Mouse (Mus musculus) liver, adult (tissue): Measurements from ENCODE around the gene Slfn8.

Experiments used
- GATA4 ChIP-seq: IDR thresholded peaks from 2 replicates; pipeline ENCODE4 v1.6.1; 2014; ENCODE audit warnings: mild to moderate bottlenecking, low read length; ENCODE audit not compliant: insufficient replicate concordance

Gene Slfn8

DNA sequence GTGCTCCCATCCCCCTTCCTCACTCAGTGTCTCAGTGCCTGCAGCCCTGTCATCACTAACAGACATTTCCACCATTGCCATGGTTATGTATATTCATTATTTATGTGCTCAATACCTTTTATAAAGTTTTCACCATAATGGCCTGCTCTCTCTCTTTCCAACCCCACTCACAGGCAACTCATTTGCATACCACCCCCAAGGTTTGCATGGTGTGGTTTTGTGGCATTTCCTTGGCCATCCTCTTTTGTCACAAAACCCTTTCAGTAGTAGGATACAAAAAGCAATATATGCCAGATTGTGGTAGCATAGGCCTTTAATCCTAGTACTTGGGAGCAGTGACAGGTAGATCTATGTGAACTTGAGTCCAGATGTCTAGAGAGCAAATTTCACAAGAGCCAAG lies 4.5 kb downstream of the Slfn8 start:
- TF ChIP-seq GATA4: no peak

DNA sequence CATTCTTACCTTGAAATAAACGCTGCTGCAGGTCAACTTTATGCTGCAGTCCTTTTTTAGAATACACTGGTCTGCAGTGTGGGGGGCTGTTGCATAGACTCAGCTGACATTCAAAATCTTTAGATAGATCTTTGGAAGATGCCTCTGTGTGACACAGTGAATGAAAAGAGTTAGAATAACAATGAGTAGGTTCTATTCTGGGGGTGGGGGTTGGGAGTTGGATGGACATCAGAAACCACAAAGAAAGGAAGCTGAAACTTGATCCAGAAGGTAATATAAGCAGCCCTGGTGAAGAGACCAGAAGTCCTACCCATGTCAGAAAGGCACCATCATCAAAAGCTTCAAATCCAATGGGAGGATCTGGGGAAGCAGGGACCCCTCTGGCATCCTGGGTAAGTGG lies 7.3 kb downstream of the Slfn8 start:
- no peak for TF ChIP-seq GATA4

DNA sequence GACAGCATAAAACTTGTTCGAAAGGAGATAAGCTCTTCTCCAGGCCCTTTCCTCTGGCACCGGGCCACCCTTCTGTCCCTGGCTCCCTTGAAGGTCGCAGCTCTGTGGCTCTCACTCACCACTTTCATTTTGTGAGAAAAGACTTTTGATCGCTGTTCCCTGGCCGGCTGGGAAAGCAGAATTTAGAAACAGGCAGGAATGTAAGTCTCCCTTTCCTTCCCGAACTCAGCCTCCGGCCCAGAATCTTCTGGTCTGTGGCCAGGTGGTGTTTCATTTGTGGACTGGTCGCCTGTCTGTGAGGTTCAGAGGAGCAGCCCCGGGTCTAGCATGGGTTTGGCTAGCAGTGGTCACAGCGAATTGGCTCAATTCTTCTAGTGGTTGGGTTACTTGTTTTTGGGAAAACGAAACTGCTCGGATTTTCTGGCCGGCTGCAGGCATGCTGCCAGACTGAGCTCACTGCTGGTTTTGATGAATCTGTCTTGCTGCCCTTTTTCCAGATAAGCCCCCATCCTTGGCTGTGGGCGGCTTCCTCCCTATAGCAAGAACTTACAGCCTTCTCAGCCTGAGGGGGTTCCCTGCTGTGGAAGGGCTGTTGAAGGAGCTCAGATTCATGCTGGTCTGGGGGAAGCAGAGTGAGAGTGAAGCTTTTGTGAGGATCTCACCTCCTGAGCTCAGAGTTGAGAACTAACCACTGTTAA lies 29.0 kb downstream of the Slfn8 start, which contains the start of gene Slfn9:
Gene Slfn9 (minus strand): TSS at position 362 of the 698 bp plus-strand sequence.
- TF ChIP-seq GATA4: no peak

DNA sequence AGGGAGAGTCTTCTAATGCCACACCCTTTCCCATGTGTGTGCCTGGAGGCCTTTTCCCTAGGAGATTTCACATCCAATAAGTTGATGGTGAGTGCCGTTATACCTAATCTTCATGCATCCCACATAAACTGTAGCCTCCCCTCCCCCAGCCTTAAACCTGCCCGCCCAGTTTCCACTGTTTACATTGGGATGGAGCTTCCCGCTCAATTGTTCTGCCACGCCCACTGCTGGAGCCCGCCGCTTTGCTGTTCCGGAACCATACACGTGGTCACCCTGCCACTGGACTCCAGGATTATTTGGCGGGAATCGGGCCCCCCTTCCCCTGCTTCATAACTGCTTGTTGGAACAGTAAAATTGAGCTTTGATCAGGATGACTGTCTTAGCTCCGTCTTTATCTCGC lies 31.3 kb downstream of the Slfn8 start:
- no peak for TF ChIP-seq GATA4

DNA sequence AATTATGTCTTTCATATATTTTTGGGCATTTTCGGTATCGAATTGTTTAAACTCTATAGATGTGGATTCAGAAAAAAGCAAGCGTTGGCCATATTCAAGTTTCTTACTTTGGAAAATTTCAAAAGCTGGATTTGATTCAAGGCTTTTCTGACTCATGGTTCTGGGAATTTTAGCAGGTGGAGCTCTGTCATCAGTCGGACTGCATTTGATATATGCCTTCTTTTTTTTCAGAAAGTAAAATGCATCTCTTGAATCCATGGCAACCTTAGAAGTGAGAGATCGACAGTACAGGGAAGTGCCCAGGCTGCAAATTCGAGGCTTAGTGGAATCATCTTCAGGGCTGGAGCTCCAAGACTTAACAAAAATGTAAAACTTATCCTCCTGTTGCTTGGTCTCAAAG lies 33.0 kb downstream of the Slfn8 start:
- TF ChIP-seq GATA4: no peak

DNA sequence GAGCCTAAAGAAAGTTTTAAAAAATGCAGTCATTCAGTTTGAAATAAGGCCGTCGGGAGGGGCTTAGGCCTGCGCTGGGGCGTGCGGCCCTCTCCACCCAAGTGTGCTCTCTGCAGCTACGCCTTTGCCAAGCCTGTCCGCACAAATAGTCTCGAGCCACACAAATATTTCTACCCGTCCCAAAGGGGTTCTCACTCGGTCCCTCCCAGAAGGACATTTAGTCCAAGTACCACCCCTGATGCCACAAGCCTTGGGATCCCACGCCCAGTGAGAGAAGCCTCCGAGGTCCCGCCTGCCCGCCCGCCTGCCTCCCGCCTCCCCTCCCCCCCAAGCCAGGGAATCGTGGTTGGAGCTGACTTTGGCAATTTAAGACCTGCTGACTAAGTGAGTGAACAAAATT lies 37.4 kb downstream of the Slfn8 start:
- TF ChIP-seq GATA4: no peak

DNA sequence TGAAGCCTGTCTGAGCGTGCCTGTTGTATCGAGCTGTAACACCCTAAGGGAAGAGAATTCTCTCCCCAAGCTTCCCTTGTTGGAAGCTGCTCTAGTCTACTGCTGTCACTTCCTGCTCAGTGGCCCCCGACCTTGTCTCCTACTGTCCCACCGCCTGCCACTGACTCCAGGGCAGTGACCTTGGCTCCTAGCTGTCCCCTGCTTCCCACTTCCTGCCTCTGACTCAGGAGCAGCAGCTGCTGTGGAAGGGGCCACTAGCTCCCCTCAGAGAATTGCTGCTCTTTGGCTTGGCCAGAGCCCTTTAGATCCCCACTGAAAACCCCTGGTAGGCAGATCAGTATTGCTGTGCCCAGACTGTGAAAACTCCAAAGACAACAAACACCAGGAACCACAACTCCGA lies 46.7 kb downstream of the Slfn8 start:
- TF ChIP-seq GATA4: 0 out of 2 replicates have a peak, but pooled peaks have one; percentile 10

DNA sequence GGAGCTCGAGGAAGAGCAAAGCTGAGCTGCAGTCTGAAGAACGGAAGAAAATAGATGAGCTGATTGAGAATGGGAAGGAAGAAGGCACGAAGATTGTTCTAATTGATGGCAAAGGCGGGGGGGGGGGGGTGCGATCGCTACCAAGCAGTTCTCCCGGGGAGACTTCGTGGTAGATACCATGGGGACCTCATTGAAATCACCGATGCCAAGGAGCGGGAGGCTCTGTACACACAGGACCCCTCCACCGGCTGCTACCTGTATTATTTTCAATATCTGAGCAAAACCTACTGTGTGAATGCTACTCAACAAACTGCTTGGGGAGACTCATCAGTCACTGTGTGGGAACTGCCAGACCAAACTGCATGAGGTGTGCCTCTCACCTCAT lies 49.0 kb downstream of the Slfn8 start:
- TF ChIP-seq GATA4: no peak

DNA sequence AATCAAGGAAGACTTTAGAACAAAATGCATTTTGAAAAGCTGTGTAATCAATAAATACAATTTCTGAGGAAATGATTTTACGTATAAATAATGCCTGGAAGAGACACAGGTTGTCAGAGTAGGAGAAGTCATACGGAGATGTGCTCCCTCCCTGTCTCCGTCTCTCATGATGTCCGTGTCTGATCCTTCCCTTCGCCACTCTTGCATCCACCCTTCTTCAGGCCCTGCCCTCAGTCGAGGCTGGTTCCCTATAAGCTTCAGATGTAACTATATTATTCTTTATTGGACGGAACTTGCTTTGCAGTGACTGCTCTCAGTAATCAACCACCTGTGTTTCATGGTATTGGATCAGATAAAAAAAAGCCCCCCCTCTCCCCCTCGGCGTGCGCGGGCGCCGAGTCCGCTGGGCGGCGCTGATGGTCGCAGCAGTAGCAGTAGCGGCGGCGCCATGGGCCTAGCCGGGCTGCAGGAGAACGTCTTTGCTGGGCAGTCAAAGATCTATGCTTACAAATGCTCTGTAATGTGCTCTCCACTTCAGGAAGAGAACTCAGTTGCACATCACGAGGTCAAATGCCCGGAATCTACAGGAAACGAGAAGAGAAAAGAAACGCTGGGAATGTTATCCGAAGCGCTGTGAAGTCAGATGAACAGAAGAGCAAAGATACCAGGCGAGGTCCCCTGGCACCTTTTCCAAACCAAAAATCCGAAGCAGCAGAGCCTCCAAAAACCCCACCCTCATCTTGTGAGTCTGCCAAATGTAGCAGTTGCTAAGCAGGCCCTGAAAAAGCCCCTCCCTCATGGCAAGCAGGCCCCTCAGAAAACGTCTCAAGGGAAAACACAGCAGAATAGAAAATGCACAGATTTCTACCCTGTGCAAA lies 49.7 kb downstream of the Slfn8 start:
- TF ChIP-seq GATA4: peak; percentile 39; the same call in 1 of the 2 replicates

DNA sequence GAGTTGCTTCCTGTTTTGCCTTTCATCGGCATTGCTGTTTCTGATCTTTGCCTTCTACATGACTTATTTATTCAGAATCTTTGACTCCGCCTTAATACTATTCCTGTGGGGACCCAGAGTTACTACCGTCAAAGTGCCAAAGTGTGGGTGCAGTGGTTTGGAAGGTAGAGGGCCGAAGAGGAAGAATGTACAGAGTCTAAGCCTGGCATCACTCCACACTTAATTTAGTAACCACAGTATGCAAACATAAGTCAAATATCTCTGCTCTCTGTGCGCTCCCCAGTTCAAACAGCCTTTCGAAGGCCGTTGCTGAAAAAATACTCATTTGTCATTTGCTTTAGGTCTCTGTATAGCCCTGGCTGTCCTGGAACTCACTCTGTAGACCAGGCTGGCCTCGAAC lies 58.4 kb downstream of the Slfn8 start:
- no peak for TF ChIP-seq GATA4

DNA sequence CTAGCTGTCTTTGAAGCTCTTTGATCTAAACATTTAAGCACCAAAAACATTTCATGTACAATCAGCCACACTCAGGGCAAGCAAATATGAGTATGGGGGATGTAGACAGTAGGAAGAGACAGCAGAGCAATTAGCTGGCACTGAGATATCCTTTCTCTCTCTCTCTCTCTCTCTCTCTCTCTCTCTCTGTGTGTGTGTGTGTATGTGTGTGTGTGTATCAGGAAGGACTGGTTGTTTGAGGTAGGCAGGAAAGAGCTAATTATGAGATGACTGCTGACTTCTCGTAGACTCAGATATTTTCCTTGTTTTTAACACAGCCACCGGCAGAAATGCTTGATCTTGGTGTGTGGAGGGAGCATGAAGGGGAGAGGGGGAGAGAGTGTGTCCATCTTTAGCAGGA lies 58.9 kb downstream of the Slfn8 start:
- TF ChIP-seq GATA4: no peak

DNA sequence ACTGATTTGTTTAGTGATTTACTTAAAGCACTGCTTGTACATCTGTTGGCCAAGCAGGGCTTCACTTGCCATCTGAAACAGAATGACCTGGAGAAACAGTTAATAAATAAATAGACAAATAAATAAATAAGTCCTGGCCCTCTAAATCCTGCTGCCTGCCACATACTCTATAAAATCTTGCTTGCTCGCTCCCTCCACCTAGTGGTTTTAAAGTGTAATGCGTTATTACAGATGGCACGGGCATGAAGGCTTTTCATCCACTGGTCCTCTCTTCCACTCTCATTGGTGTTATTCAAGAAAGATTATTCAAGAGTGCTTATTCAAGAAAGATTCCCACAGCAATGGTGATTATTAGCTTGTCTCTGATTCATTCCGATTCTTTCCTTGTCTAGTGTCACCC lies 61.0 kb downstream of the Slfn8 start:
- TF ChIP-seq GATA4: no peak

DNA sequence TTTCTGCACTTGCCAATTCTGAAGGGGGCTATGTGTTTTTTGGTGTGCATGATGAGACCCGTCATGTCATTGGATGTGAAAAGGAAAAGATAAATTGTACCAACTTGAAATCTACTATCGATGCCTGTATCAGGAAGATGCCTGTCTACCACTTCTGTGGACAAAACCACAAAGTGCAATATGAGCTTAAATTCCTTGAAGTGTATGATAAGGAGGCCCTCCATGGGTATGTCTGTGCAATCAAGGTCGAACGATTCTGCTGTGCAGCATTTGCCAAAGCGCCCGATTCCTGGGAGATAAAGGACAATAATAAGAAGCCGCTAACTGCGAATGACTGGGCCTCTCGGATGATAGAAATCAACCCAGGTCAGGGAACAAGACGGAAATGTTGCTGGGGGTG lies 63.7 kb downstream of the Slfn8 start:
- no peak for TF ChIP-seq GATA4

DNA sequence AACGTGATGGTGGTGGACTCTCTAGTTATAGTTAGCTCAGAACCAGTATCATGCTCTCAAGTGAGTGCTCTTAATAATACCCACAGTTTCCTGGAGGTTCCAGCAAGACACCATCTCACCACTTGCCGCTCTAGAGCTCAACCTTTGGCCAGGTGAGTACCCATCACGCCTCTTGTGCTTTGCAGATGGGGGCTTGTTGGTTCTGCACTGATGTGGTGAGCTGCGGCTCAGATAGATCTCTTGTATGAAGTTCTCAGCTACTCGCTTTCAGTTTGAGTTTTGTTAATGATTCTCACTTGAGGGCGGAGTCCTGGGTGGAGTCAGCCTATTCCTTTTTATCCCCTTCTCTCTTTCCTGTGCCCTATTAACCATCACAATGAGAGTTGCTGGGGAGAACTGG lies 66.0 kb downstream of the Slfn8 start:
- no peak for TF ChIP-seq GATA4

DNA sequence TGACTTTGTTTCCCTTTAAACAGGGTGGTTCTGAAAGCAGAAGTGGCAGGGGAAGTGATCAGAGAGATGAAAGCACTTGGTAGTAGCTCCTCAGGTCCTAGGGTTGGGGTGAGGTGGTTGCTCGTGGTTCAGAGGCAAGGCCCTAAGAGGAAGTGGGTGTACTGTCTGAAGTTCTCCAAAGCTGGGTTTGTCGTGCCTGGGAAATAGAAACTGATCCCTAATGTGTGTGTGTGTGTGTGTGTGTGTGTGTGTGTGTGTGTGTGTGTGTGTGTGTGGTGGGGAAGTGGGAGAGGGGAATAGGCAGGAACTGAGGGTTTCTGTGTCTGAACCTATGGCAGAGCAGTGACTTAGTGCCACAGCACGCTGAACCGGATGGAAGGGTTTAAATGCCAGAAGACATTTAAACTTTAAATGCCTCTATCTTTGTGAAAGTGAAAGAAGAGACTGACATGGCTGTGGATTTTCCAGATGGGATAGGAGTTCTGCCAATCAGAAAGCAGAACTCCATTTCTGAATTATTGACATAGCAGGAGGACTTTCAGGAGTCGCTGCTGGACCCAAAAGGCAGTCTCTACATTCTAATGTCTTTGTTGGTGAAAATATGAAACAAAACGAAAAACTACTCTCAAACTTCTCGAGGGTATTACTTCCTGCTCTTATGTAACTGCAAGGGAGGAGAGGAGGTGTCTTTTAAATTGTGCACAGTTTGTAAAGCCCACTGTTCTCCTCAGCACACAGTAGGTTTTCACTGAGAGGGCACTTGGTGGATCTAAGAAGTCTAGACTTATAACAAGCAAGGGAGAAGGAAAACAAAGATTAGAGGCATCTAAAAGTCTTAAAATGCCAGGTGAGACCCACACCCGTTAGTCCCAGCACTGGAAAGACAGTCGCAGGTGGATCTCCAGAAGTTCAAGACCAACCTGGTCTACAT lies 67.7 kb downstream of the Slfn8 start:
- peak; percentile 45; the same call in 1 of the 2 replicates for TF ChIP-seq GATA4
